Mouse (Mus musculus): ENCODE data around the gene Arl10. TPM values are rescaled to one million over a fixed set of nuclear protein-coding genes. Genes with fewer than 3 reads are reported as not detected.
A peak's percentile ranks its signal among the peaks of the same experiment; 100 is the strongest.

Gene Arl10
- total and polyA plus RNA-seq, 2 experiments from 2014 or later: 10.7 to 85.9 TPM

DNA sequence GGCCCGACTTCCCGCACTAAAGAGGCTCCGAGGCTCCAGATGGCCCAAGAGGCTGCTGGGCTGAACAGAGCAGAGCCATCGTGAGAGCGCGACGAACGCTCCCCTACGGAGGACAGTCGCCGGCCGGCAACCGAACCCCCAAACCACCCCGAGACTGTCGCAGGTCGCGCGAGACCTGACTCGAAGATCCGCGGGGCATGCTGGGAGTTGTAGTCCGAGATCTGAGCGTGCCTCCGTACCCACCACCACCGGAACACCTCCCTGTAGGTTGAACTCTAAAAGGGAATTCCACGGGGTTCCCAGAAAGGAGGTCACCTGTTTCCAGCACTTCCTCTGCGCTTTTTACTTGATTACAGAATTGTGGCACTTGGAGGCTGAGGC, 9.6 kb upstream of the Arl10 start, which contains the start of gene 4833439L19Rik:
Gene 4833439L19Rik (minus strand): TSS at position 235 of the 381 bp plus-strand sequence.
- Histone ChIP-seq H3K36me3 (replicated peaks; ENCODE audit: control insufficient read depth, insufficient read depth, low read length) (peaks cover 16% of the 10 kb centered on the region), H3K9ac (replicated peaks; ENCODE audit: low read depth, low read length) (peak within 1 kb of the TSS; percentile 93), H3K4me2 (ENCODE audit: low read depth, low read length) (peak within 1 kb of the TSS; percentile 73), H3K27ac (ENCODE audit: low read depth) (peak within 1 kb of the TSS; percentile 60; the same call in 1 of the 2 replicates), H3K27me3 (ENCODE audit: control insufficient read depth, insufficient read depth, low read length) (no peaks in the 10 kb centered on the region), H3K4me3 (ENCODE audit: low read depth, low read length) (peak within 1 kb of the TSS; percentile 85), H3K4me1 (ENCODE audit: control insufficient read depth, insufficient read depth) (peaks cover 3% of the 10 kb centered on the region; the same call in 1 of the 2 replicates), H3K9me3 (replicated peaks; ENCODE audit: control insufficient read depth, low read length) (no peaks in the 10 kb centered on the region)
- TF ChIP-seq CTCF (IDR thresholded peaks at IDR 0.05; ENCODE audit: low read depth) (no peak), EP300 (IDR thresholded peaks at IDR 0.05; ENCODE audit: low read depth) (peak; percentile 80; the same call in 1 of the 2 replicates)
- peak; percentile 97 for ATAC-seq (ENCODE audit: insufficient read depth, low read depth)
- under 1% methylated on average over 27 of the region's 27 CpGs for WGBS
- DNase-seq (ENCODE audit: low spot score): peak; percentile 95

DNA sequence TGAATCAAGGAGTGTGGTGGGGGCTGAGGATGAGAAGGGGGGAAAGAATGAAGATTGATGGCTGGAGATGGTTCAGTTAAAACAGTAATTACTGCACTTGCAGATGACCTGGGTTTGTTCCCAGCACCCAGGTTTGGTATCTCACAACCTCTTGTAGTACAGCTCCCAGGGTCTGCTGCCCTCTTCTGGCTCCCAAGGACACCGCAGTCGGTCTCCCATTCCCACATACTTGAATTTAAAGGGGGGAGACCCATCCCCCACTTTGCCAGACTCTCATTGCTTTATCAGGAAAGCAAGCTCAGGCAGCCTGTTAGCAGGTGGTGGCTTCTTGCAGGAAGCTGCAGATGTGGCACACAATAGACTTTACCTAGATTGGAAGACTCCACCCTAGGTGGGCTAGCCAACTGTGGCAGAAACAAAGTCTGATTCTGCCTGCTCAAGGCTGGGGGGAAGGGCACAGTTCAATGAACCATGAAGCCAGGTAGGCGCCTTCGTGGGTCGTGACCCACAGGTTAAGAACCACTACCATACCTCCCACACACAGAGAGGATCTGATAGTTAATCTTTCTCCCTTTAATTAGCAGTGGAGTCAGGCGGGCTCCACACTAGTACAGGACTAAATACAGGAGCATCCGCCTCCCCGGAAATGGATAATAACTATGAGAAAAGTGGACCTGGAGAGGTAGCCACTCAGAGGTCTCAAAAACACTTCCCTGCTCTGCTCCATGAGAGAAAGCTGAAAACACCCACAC, 9.0 kb upstream of the Arl10 start:
- H3K27ac ChIP-seq (ENCODE audit: low read depth): 0 out of 2 replicates have a peak overlapping the region, but pooled peaks have one; percentile 15
- no peaks in the 10 kb centered on the region for H3K9me3 ChIP-seq (replicated peaks; ENCODE audit: control insufficient read depth, low read length)
- H3K27me3 ChIP-seq (ENCODE audit: control insufficient read depth, insufficient read depth, low read length): no peaks in the 10 kb centered on the region
- peaks cover 10% of the 10 kb centered on the region for H3K36me3 ChIP-seq (replicated peaks; ENCODE audit: control insufficient read depth, insufficient read depth, low read length)
- H3K4me3 ChIP-seq (ENCODE audit: low read depth, low read length): peak overlapping the region; percentile 85
- H3K4me1 ChIP-seq (ENCODE audit: control insufficient read depth, insufficient read depth): peaks cover 3% of the 10 kb centered on the region; the same call in 1 of the 2 replicates
- H3K9ac ChIP-seq (replicated peaks; ENCODE audit: low read depth, low read length): no peak overlapping the region
- TF ChIP-seq CTCF (IDR thresholded peaks at IDR 0.05; ENCODE audit: low read depth) (peak; percentile 43), EP300 (IDR thresholded peaks at IDR 0.05; ENCODE audit: low read depth) (no peak)
- DNase-seq (ENCODE audit: low spot score): peak; percentile 40
- peak; percentile 45 for ATAC-seq (ENCODE audit: insufficient read depth, low read depth)
- 54% methylated on average over 8 of the region's 8 CpGs for WGBS
- H3K4me2 ChIP-seq (ENCODE audit: low read depth, low read length): peak overlapping the region; percentile 73

DNA sequence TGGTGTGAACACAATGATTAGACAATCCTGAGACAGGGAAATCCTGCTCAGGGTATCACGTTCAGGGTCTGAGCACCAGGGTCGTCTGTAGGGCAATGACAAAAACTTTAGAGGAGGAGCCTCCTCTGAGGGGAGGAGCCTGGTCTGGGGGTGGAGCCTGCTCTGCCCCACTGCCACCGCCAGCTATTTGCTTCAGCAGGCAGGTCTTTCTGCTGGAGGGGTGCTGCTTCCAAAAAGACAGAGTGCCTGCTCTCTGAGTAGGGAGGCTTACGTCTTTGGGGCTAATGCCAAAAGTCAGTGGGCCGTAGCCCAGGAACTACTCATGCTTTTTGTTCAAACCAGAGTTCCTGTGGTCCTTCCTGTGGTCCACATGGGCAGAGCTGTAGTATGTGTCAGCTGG, 6.4 kb upstream of the Arl10 start:
- H3K4me2 ChIP-seq (ENCODE audit: low read depth, low read length): no peak overlapping the region
- TF ChIP-seq EP300 (IDR thresholded peaks at IDR 0.05; ENCODE audit: low read depth): no peak
- no peak for TF ChIP-seq CTCF (IDR thresholded peaks at IDR 0.05; ENCODE audit: low read depth)
- no peak for DNase-seq (ENCODE audit: low spot score)
- H3K9ac ChIP-seq (replicated peaks; ENCODE audit: low read depth, low read length): no peak overlapping the region
- H3K36me3 ChIP-seq (replicated peaks; ENCODE audit: control insufficient read depth, insufficient read depth, low read length): no peaks in the 10 kb centered on the region
- no peaks in the 10 kb centered on the region for H3K27me3 ChIP-seq (ENCODE audit: control insufficient read depth, insufficient read depth, low read length)
- no peak for ATAC-seq (ENCODE audit: insufficient read depth, low read depth)
- H3K4me3 ChIP-seq (ENCODE audit: low read depth, low read length): no peak overlapping the region
- H3K27ac ChIP-seq (ENCODE audit: low read depth): no peak overlapping the region
- 54% methylated on average over 5 of the region's 5 CpGs for WGBS
- H3K9me3 ChIP-seq (replicated peaks; ENCODE audit: control insufficient read depth, low read length): no peaks in the 10 kb centered on the region
- peaks cover 3% of the 10 kb centered on the region; the same call in 1 of the 2 replicates for H3K4me1 ChIP-seq (ENCODE audit: control insufficient read depth, insufficient read depth)

DNA sequence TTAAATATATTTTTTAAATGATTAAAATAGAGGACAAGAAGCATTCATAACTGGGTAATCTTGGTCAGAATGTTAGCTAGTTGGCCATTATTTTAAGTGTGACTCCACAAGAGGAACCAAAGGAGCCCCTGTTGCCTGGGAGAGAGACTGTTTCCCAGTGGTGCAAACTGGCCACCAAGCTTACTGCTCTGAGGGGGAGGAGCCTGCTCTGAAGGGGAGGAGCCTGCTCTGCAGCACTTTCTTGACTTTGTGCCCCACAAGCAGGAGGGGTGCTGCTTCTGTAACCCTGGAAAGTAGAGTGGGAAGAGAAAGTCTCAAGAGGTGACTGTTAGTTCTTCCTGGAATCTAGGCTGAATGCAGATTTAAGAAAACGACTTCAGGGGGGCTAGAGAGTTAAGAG, 5.5 kb upstream of the Arl10 start:
- TF ChIP-seq EP300 (IDR thresholded peaks at IDR 0.05; ENCODE audit: low read depth) (no peak), CTCF (IDR thresholded peaks at IDR 0.05; ENCODE audit: low read depth) (no peak)
- H3K4me1 ChIP-seq (ENCODE audit: control insufficient read depth, insufficient read depth): peaks cover 2% of the 10 kb centered on the region; the same call in 1 of the 2 replicates

DNA sequence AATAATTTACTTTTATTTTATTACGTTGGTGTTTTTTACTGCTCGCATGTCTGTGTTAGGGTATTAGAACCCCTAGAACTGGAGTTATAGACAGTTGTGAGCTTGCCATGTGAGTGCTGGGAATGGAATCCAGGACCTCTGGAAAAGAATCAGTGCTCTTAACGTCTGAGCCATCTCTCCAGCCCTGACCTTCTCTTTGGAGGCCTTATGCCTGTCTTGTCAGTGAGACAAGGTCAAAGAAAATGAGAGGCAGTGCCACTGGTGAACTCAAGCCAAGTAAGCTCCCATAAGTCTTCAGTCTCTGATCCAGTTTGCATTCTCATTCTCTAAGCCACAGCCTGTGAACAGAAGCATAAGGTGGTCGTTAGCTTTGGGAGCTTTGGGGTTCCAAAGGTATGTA, 4.1 kb upstream of the Arl10 start:
- TF ChIP-seq EP300 (IDR thresholded peaks at IDR 0.05; ENCODE audit: low read depth) (no peak), CTCF (IDR thresholded peaks at IDR 0.05; ENCODE audit: low read depth) (no peak)
- Histone ChIP-seq H3K27me3 (ENCODE audit: control insufficient read depth, insufficient read depth, low read length) (no peaks in the 10 kb centered on the region), H3K9me3 (replicated peaks; ENCODE audit: control insufficient read depth, low read length) (no peaks in the 10 kb centered on the region), H3K9ac (replicated peaks; ENCODE audit: low read depth, low read length) (no peak overlapping the region), H3K4me3 (ENCODE audit: low read depth, low read length) (no peak overlapping the region), H3K27ac (ENCODE audit: low read depth) (no peak overlapping the region), H3K4me1 (ENCODE audit: control insufficient read depth, insufficient read depth) (peaks cover 1% of the 10 kb centered on the region; the same call in 1 of the 2 replicates), H3K36me3 (replicated peaks; ENCODE audit: control insufficient read depth, insufficient read depth, low read length) (no peaks in the 10 kb centered on the region), H3K4me2 (ENCODE audit: low read depth, low read length) (no peak overlapping the region)
- WGBS: 70% methylated on average over 4 of the region's 4 CpGs
- ATAC-seq (ENCODE audit: insufficient read depth, low read depth) (no peak), DNase-seq (ENCODE audit: low spot score) (no peak)

More for the DNA sequence above, 5.5 kb upstream of the Arl10 start:
- no peak for ATAC-seq (ENCODE audit: insufficient read depth, low read depth)
- Histone ChIP-seq H3K9ac (replicated peaks; ENCODE audit: low read depth, low read length) (no peak overlapping the region), H3K27ac (ENCODE audit: low read depth) (no peak overlapping the region), H3K4me3 (ENCODE audit: low read depth, low read length) (no peak overlapping the region), H3K36me3 (replicated peaks; ENCODE audit: control insufficient read depth, insufficient read depth, low read length) (no peaks in the 10 kb centered on the region), H3K9me3 (replicated peaks; ENCODE audit: control insufficient read depth, low read length) (no peaks in the 10 kb centered on the region), H3K4me2 (ENCODE audit: low read depth, low read length) (no peak overlapping the region), H3K27me3 (ENCODE audit: control insufficient read depth, insufficient read depth, low read length) (no peaks in the 10 kb centered on the region)
- WGBS: 42% methylated on average over 1 of the region's 1 CpGs
- DNase-seq (ENCODE audit: low spot score): no peak

All from heart, postnatal 0 days (tissue).